Mouse (Mus musculus): ENCODE results near the gene Gstp3.

GRCm38 (mm10) chr19:4080511-4081009, 21.2 kb upstream of the Gstp3 start:
- TF ChIP-seq GATA1 (IDR thresholded peaks at IDR 0.05; ENCODE audit: borderline replicate concordance, low read length) (no peak), FLI1 (IDR thresholded peaks at IDR 0.05; ENCODE audit: low read length) (no peak)
